ENCODE assay signal across 26 mouse cellular contexts in the genomic region with DNA sequence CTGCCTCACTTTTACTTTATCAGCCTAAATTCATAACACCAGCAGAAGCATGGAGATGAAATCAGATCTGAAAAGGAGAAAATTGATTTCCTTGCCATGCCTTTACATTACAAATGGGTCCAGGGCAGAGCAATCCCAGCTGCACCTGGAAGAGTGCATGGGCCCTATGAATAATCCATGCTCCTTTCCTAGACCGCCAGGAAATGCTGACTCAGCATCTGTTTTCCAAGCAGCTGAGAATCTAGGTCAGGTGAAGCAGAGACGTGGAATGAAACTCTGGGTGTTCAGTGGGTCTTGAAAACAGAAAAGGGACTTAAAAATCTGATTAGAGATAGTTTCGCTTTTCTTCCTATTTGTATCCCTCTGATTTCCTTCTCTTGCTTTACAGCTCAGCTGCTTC.
A peak's percentile ranks its signal among the peaks of the same experiment; 100 is the strongest.
DNase-seq lines count a peak whose midpoint lies in the region; ATAC-seq lines count a peak whose summit lies in the region.
"Had no signal": no experiment of that assay in that cellular context is flagged by ENCODE, and none has a peak within 500 bp of the region (broad histone marks: within the 10 kb centered on the region; RNA-seq: fewer than 3 reads in every experiment).

No protein-coding gene starts in this region.

- H3K27me3 ChIP-seq in midbrain, embryonic 14.5 days (ENCODE audit: control insufficient read depth, insufficient read depth, low read length): no peaks in the 10 kb centered on the region
- H3K27me3 ChIP-seq in midbrain, embryonic 10.5 days (ENCODE audit: low read depth, poor library complexity, severe bottlenecking): no peaks in the 10 kb centered on the region
- H3K27me3 ChIP-seq in forebrain, embryonic 15.5 days: no peaks in the 10 kb centered on the region
- H3K27me3 ChIP-seq: embryonic facial prominence, embryonic 13.5 days; hindbrain, embryonic 13.5 days; kidney, embryonic 15.5 days; megakaryocyte, embryonic 14.5 days had no signal

- no peak overlapping the region for H3K9ac ChIP-seq in midbrain, embryonic 14.5 days (replicated peaks; ENCODE audit: low read length)
- H3K9ac ChIP-seq in forebrain, embryonic 15.5 days (replicated peaks): no peak overlapping the region
- H3K9ac ChIP-seq: embryonic facial prominence, embryonic 13.5 days; hindbrain, embryonic 13.5 days; kidney, embryonic 15.5 days; liver, postnatal 0 days had no signal

- WGBS in midbrain, embryonic 14.5 days: 61% methylated on average over 3 of the region's 3 CpGs
- WGBS in midbrain, embryonic 10.5 days: 79% methylated on average over 3 of the region's 3 CpGs
- WGBS in forebrain, embryonic 15.5 days: 76% methylated on average over 3 of the region's 3 CpGs

- H3K4me1 ChIP-seq in midbrain, embryonic 14.5 days (ENCODE audit: control insufficient read depth, insufficient read depth, low read length): no peaks in the 10 kb centered on the region
- H3K4me1 ChIP-seq in midbrain, embryonic 10.5 days: no peaks in the 10 kb centered on the region
- no peaks in the 10 kb centered on the region for H3K4me1 ChIP-seq in forebrain, embryonic 15.5 days
- H3K4me1 ChIP-seq: embryonic facial prominence, embryonic 13.5 days; hindbrain, embryonic 13.5 days; kidney, embryonic 15.5 days; megakaryocyte, embryonic 14.5 days had no signal

- no peaks in the 10 kb centered on the region for H3K9me3 ChIP-seq in midbrain, embryonic 14.5 days (ENCODE audit: control insufficient read depth, low read length)
- H3K9me3 ChIP-seq in midbrain, embryonic 10.5 days (replicated peaks): no peaks in the 10 kb centered on the region
- no peaks in the 10 kb centered on the region for H3K9me3 ChIP-seq in forebrain, embryonic 15.5 days
- H3K9me3 ChIP-seq: embryonic facial prominence, embryonic 13.5 days; hindbrain, embryonic 13.5 days; kidney, embryonic 15.5 days had no signal

- H3K4me3 ChIP-seq in midbrain, embryonic 14.5 days (replicated peaks; ENCODE audit: low read depth, low read length): no peak overlapping the region
- no peak overlapping the region for H3K4me3 ChIP-seq in midbrain, embryonic 10.5 days
- no peak overlapping the region for H3K4me3 ChIP-seq in forebrain, embryonic 15.5 days
- H3K4me3 ChIP-seq: embryonic facial prominence, embryonic 13.5 days; gastrocnemius, adult 2 months; hindbrain, embryonic 13.5 days; kidney, embryonic 15.5 days; megakaryocyte, embryonic 14.5 days had no signal

- H3K36me3 ChIP-seq in midbrain, embryonic 14.5 days (ENCODE audit: control insufficient read depth, insufficient read depth, low read length): no peaks in the 10 kb centered on the region
- no peaks in the 10 kb centered on the region for H3K36me3 ChIP-seq in midbrain, embryonic 10.5 days
- no peaks in the 10 kb centered on the region for H3K36me3 ChIP-seq in forebrain, embryonic 15.5 days
- H3K36me3 ChIP-seq: embryonic facial prominence, embryonic 13.5 days; hindbrain, embryonic 13.5 days; kidney, embryonic 15.5 days had no signal

- no peak overlapping the region for H3K27ac ChIP-seq in midbrain, embryonic 14.5 days (replicated peaks; ENCODE audit: low read depth, low read length)
- no peak overlapping the region for H3K27ac ChIP-seq in midbrain, embryonic 10.5 days (replicated peaks)
- H3K27ac ChIP-seq in forebrain, embryonic 15.5 days (replicated peaks): no peak overlapping the region
- H3K27ac ChIP-seq: embryonic facial prominence, embryonic 13.5 days; gastrocnemius, adult 2 months; hindbrain, embryonic 13.5 days; kidney, embryonic 15.5 days had no signal

- ATAC-seq in frontal cortex, adult (ENCODE audit: low TSS enrichment): peak; percentile 85
- ATAC-seq in midbrain, embryonic 14.5 days (ENCODE audit: low FRiP score, low TSS enrichment): no peak
- ATAC-seq in forebrain, embryonic 15.5 days (replicated peaks): no peak
- no peak for ATAC-seq in megakaryocyte, adult 5-6 weeks (ENCODE audit: poor library complexity, severe bottlenecking)
- ATAC-seq: activated CD4-positive, CD25-positive, alpha-beta regulatory T cell, adult 4 months; forebrain, embryonic 16.5 days; intestine, embryonic 16.5 days; liver, postnatal 0 days had no signal

- no peak for DNase-seq in frontal cortex, postnatal 25 days (ENCODE audit: low spot score in 2 of 2)
- DNase-seq in midbrain, embryonic 14.5 days: peak; percentile 31
- DNase-seq in midbrain, embryonic 10.5 days (ENCODE audit: low spot score): no peak
- peak; percentile 32 for DNase-seq in Muller cell, postnatal 12 days (ENCODE audit: inconsistent ontology term)
- peak; percentile 63 for DNase-seq in retina, postnatal 1 day
- DNase-seq: adrenal gland, postnatal 10 days; B cell, adult 2 months; cerebellum, adult 11 months; cerebellum, postnatal 25 days; gastrocnemius, adult 2 months; heart, postnatal 10 days; liver; liver, postnatal 0 days; lung, postnatal 14 days; right cerebral cortex, postnatal 25 days had no signal

- H3K4me2 ChIP-seq in midbrain, embryonic 14.5 days (ENCODE audit: low read length): no peak overlapping the region
- no peak overlapping the region for H3K4me2 ChIP-seq in forebrain, embryonic 15.5 days (replicated peaks)
- H3K4me2 ChIP-seq: embryonic facial prominence, embryonic 13.5 days; heart, embryonic 11.5 days; hindbrain, embryonic 13.5 days; kidney, embryonic 15.5 days had no signal

Comparison
In these comparisons a context has a peak if more than half of its experiments do, and no peak if none do; other contexts are left out.
1. DNase-seq: peak in midbrain, embryonic 14.5 days (single experiment), Muller cell, postnatal 12 days (single experiment) and retina, postnatal 1 day (single experiment); none in frontal cortex, postnatal 25 days (0 of 2) and midbrain, embryonic 10.5 days (single experiment).